Comparison of ENCODE assay signal across 17 mouse cellular contexts in genomic region chr17:72965687-72966086, GRCm38 (mm10). TPM values are rescaled to one million over a fixed set of nuclear protein-coding genes. Genes with fewer than 3 reads are reported as not detected.
DNase-seq lines count a peak whose midpoint lies in the region; ATAC-seq and TF ChIP-seq lines count a peak whose summit lies in the region.
"Had no signal": no experiment of that assay in that cellular context is flagged by ENCODE, and none has a peak within 500 bp of the region (broad histone marks: within the 10 kb centered on the region; RNA-seq: fewer than 3 reads in every experiment).

No protein-coding gene starts in this region.

- TF ChIP-seq CTCF in intestine, postnatal 0 days (IDR thresholded peaks at IDR 0.05; ENCODE audit: low read depth) = no peak
- no peak for TF ChIP-seq CTCF in gastrocnemius, adult 2 months (IDR thresholded peaks at IDR 0.05)

- ATAC-seq in forebrain, embryonic 15.5 days (replicated peaks) = no peak
- ATAC-seq in forebrain, embryonic 12.5 days (ENCODE audit: low FRiP score) = no peak
- ATAC-seq in intestine, embryonic 14.5 days (replicated peaks; ENCODE audit: low FRiP score, low TSS enrichment, low read depth) = no peak
- no peak for ATAC-seq in intestine, postnatal 0 days
- no peak for ATAC-seq in limb, embryonic 13.5 days (ENCODE audit: low FRiP score, low read depth)
- ATAC-seq: hindbrain, postnatal 0 days; liver, postnatal 0 days had no signal

- no peaks in the 10 kb centered on the region for H3K9me3 ChIP-seq in forebrain, embryonic 15.5 days
- H3K9me3 ChIP-seq in forebrain, embryonic 12.5 days = no peaks in the 10 kb centered on the region
- H3K9me3 ChIP-seq in intestine, embryonic 14.5 days (ENCODE audit: control insufficient read depth, low read length) = no peaks in the 10 kb centered on the region
- H3K9me3 ChIP-seq in intestine, postnatal 0 days (ENCODE audit: control insufficient read depth) = no peaks in the 10 kb centered on the region
- H3K9me3 ChIP-seq in embryonic facial prominence, embryonic 10.5 days = no peaks in the 10 kb centered on the region
- H3K9me3 ChIP-seq in limb, embryonic 13.5 days = no peaks in the 10 kb centered on the region
- H3K9me3 ChIP-seq in hindbrain, embryonic 10.5 days = no peaks in the 10 kb centered on the region
- H3K9me3 ChIP-seq: midbrain, embryonic 10.5 days; neural tube, embryonic 15.5 days had no signal

- no peak overlapping the region for H3K4me2 ChIP-seq in forebrain, embryonic 15.5 days (replicated peaks)
- no peak overlapping the region for H3K4me2 ChIP-seq in forebrain, embryonic 12.5 days
- no peak overlapping the region for H3K4me2 ChIP-seq in intestine, embryonic 14.5 days (ENCODE audit: low read length)
- H3K4me2 ChIP-seq in intestine, postnatal 0 days (replicated peaks; ENCODE audit: low read depth) = no peak overlapping the region
- no peak overlapping the region for H3K4me2 ChIP-seq in limb, embryonic 13.5 days (replicated peaks)
- H3K4me2 ChIP-seq: neural tube, embryonic 15.5 days had no signal

- 90% methylated on average over 5 of the region's 5 CpGs for WGBS in forebrain, embryonic 15.5 days
- 85% methylated on average over 5 of the region's 5 CpGs for WGBS in forebrain, embryonic 12.5 days
- WGBS in intestine, embryonic 14.5 days = 51% methylated on average over 5 of the region's 5 CpGs
- WGBS in intestine, postnatal 0 days = 71% methylated on average over 5 of the region's 5 CpGs
- WGBS in embryonic facial prominence, embryonic 10.5 days = 81% methylated on average over 5 of the region's 5 CpGs
- 63% methylated on average over 5 of the region's 5 CpGs for WGBS in limb, embryonic 13.5 days
- 80% methylated on average over 5 of the region's 5 CpGs for WGBS in hindbrain, embryonic 10.5 days

- H3K27ac ChIP-seq in forebrain, embryonic 15.5 days (replicated peaks) = peak overlapping the region; percentile 21; the same call in 1 of the 2 replicates
- H3K27ac ChIP-seq in forebrain, embryonic 12.5 days = no peak overlapping the region
- peak overlapping the region; percentile 55; the same call in 1 of the 2 replicates for H3K27ac ChIP-seq in intestine, embryonic 14.5 days (ENCODE audit: low read depth)
- H3K27ac ChIP-seq in intestine, postnatal 0 days (ENCODE audit: low read depth, low read length) = no peak overlapping the region
- peak overlapping the region; percentile 48; the same call in 1 of the 2 replicates for H3K27ac ChIP-seq in embryonic facial prominence, embryonic 10.5 days (replicated peaks)
- peak overlapping the region; percentile 28; the same call in 1 of the 2 replicates for H3K27ac ChIP-seq in limb, embryonic 13.5 days
- H3K27ac ChIP-seq in gastrocnemius, adult 2 months = no peak overlapping the region
- H3K27ac ChIP-seq in hindbrain, embryonic 10.5 days = no peak overlapping the region
- H3K27ac ChIP-seq: hindbrain, postnatal 0 days; midbrain, embryonic 10.5 days; neural tube, embryonic 15.5 days had no signal

- DNase-seq in intestine, embryonic 14.5 days (ENCODE audit: low spot score) = no peak
- DNase-seq in embryonic facial prominence, embryonic 10.5 days (ENCODE audit: low spot score) = no peak
- no peak for DNase-seq in gastrocnemius, adult 2 months
- no peak for DNase-seq in hindbrain, embryonic 10.5 days (ENCODE audit: low spot score)
- DNase-seq: adrenal gland, adult 8-10 months; cerebellum, postnatal 10 days; gastrocnemius, postnatal 25 days; heart, postnatal 4 days; liver; liver, postnatal 0 days had no signal

- no peaks in the 10 kb centered on the region for H3K36me3 ChIP-seq in forebrain, embryonic 15.5 days
- no peaks in the 10 kb centered on the region for H3K36me3 ChIP-seq in forebrain, embryonic 12.5 days (replicated peaks)
- H3K36me3 ChIP-seq in intestine, embryonic 14.5 days (ENCODE audit: control insufficient read depth, insufficient read depth, low read length) = no peaks in the 10 kb centered on the region
- no peaks in the 10 kb centered on the region for H3K36me3 ChIP-seq in intestine, postnatal 0 days (ENCODE audit: control insufficient read depth, insufficient read depth)
- no peaks in the 10 kb centered on the region for H3K36me3 ChIP-seq in embryonic facial prominence, embryonic 10.5 days (replicated peaks)
- no peaks in the 10 kb centered on the region for H3K36me3 ChIP-seq in limb, embryonic 13.5 days
- H3K36me3 ChIP-seq in hindbrain, embryonic 10.5 days = no peaks in the 10 kb centered on the region
- H3K36me3 ChIP-seq: midbrain, embryonic 10.5 days; neural tube, embryonic 15.5 days had no signal

- H3K4me3 ChIP-seq in forebrain, embryonic 15.5 days = no peak overlapping the region
- H3K4me3 ChIP-seq in forebrain, embryonic 12.5 days (replicated peaks) = no peak overlapping the region
- no peak overlapping the region for H3K4me3 ChIP-seq in intestine, embryonic 14.5 days (ENCODE audit: low read depth, low read length)
- H3K4me3 ChIP-seq in intestine, postnatal 0 days (ENCODE audit: low read depth, low read length) = no peak overlapping the region
- H3K4me3 ChIP-seq in embryonic facial prominence, embryonic 10.5 days = no peak overlapping the region
- no peak overlapping the region for H3K4me3 ChIP-seq in limb, embryonic 13.5 days
- no peak overlapping the region for H3K4me3 ChIP-seq in gastrocnemius, adult 2 months
- no peak overlapping the region for H3K4me3 ChIP-seq in hindbrain, embryonic 10.5 days
- H3K4me3 ChIP-seq: midbrain, embryonic 10.5 days; neural tube, embryonic 15.5 days had no signal

- H3K4me1 ChIP-seq in forebrain, embryonic 15.5 days = peaks cover 7% of the 10 kb centered on the region; the same call in 1 of the 2 replicates
- no peaks in the 10 kb centered on the region for H3K4me1 ChIP-seq in forebrain, embryonic 12.5 days
- H3K4me1 ChIP-seq in intestine, embryonic 14.5 days (replicated peaks; ENCODE audit: control insufficient read depth, insufficient read depth, low read length) = peaks cover 16% of the 10 kb centered on the region
- H3K4me1 ChIP-seq in intestine, postnatal 0 days (replicated peaks; ENCODE audit: control insufficient read depth, insufficient read depth, low read length) = no peaks in the 10 kb centered on the region
- H3K4me1 ChIP-seq in embryonic facial prominence, embryonic 10.5 days = peaks cover 25% of the 10 kb centered on the region
- peaks cover 24% of the 10 kb centered on the region for H3K4me1 ChIP-seq in limb, embryonic 13.5 days
- H3K4me1 ChIP-seq in hindbrain, embryonic 10.5 days (replicated peaks) = peaks cover 13% of the 10 kb centered on the region; the same call in 1 of the 2 replicates

- no peaks in the 10 kb centered on the region for H3K27me3 ChIP-seq in forebrain, embryonic 15.5 days
- no peaks in the 10 kb centered on the region for H3K27me3 ChIP-seq in forebrain, embryonic 12.5 days
- no peaks in the 10 kb centered on the region for H3K27me3 ChIP-seq in intestine, embryonic 14.5 days (replicated peaks; ENCODE audit: control insufficient read depth, insufficient read depth, low read length)
- H3K27me3 ChIP-seq in intestine, postnatal 0 days (replicated peaks; ENCODE audit: control insufficient read depth, insufficient read depth, low read length) = no peaks in the 10 kb centered on the region
- no peaks in the 10 kb centered on the region for H3K27me3 ChIP-seq in embryonic facial prominence, embryonic 10.5 days (replicated peaks; ENCODE audit: low read depth, poor library complexity, severe bottlenecking)
- no peaks in the 10 kb centered on the region for H3K27me3 ChIP-seq in limb, embryonic 13.5 days
- H3K27me3 ChIP-seq in hindbrain, embryonic 10.5 days (ENCODE audit: insufficient read depth, poor library complexity, severe bottlenecking) = no peaks in the 10 kb centered on the region
- H3K27me3 ChIP-seq: neural tube, embryonic 15.5 days had no signal

- H3K9ac ChIP-seq in forebrain, embryonic 15.5 days (replicated peaks) = no peak overlapping the region
- H3K9ac ChIP-seq in forebrain, embryonic 12.5 days = no peak overlapping the region
- H3K9ac ChIP-seq in intestine, embryonic 14.5 days (ENCODE audit: low read length) = no peak overlapping the region
- no peak overlapping the region for H3K9ac ChIP-seq in intestine, postnatal 0 days (ENCODE audit: low read depth, low read length)
- no peak overlapping the region for H3K9ac ChIP-seq in limb, embryonic 13.5 days
- H3K9ac ChIP-seq: liver, postnatal 0 days; neural tube, embryonic 15.5 days had no signal

- intact Hi-C loops in gastrocnemius, adult 2 months (cut with DNase I) = no loop called here

RNA-seq across cellular contexts. Expression of gene Lbh, which starts 47.6 kb away (rescaled TPM):
- polyA plus RNA-seq in forebrain, embryonic 15.5 days (2015; fragmentation: Nextera tagmentation; extraction: Ambion mirVana) = 4.5 and 4.6 TPM in 2 replicates
- 4.1 and 4.5 TPM in 2 replicates for polyA plus RNA-seq in forebrain, embryonic 12.5 days (2016; fragmentation: Nextera tagmentation; extraction: Ambion mirVana)
- polyA plus RNA-seq in intestine, embryonic 14.5 days (2014; fragmentation: Nextera tagmentation; extraction: Ambion mirVana) = 6.4 and 6.5 TPM in 2 replicates
- 11.1 and 11.3 TPM in 2 replicates for polyA plus RNA-seq in intestine, postnatal 0 days (2015; fragmentation: Nextera tagmentation; extraction: Ambion mirVana)
- polyA plus RNA-seq in embryonic facial prominence, embryonic 10.5 days (2016; fragmentation: Nextera tagmentation; extraction: Ambion mirVana) = 2.1 and 2.2 TPM in 2 replicates
- 3.2 and 3.5 TPM in 2 replicates for polyA plus RNA-seq in limb, embryonic 13.5 days (2015; fragmentation: Nextera tagmentation; extraction: Ambion mirVana)
- total RNA-seq in gastrocnemius, adult 2 months (2021) = 1 to 10 TPM; 5.5 to 8.3 TPM
- polyA plus RNA-seq in hindbrain, embryonic 10.5 days (2016; fragmentation: Nextera tagmentation; extraction: Ambion mirVana) = 2.4 and 2.6 TPM in 2 replicates

Comparison
In these comparisons a context has a peak if more than half of its experiments do, and no peak if none do; other contexts are left out.
1. H3K27ac ChIP-seq: peak in forebrain, embryonic 15.5 days (single experiment), intestine, embryonic 14.5 days (single experiment), embryonic facial prominence, embryonic 10.5 days (single experiment) and limb, embryonic 13.5 days (single experiment); none in forebrain, embryonic 12.5 days (single experiment), intestine, postnatal 0 days (single experiment), gastrocnemius, adult 2 months (single experiment) and hindbrain, embryonic 10.5 days (single experiment).